Mouse (Mus musculus) midbrain, embryonic 11.5 days (tissue): ENCODE results near the gene 9130213A22Rik. TPM values are rescaled to one million over a fixed set of nuclear protein-coding genes. Genes with fewer than 3 reads are reported as not detected.
A peak's percentile ranks its signal among the peaks of the same experiment; 100 is the strongest.

Source experiments
- ATAC-seq: fragments of 200-750 bp; cut with Nextera tagmentation; 2 replicates; pipeline ENCODE4 v1.8.0; 2017; ENCODE audit warnings: moderate TSS enrichment, moderate library complexity; ENCODE audit not compliant: low FRiP score
- DNase-seq: peaks from one replicate; pipeline ENCODE4 v3.0.0; 2015; ENCODE audit warnings: low spot score; ENCODE audit errors: missing footprints
- H3K27ac ChIP-seq: fragments of 300-500 bp; sonication (generic); 2 replicates; pipeline ENCODE4 v1.5.1; 2014; ENCODE audit warnings: low read depth, low read length
- H3K27me3 ChIP-seq: fragments of 300-500 bp; sonication (generic); 2 replicates; pipeline ENCODE4 v1.6.1; 2014; ENCODE audit warnings: mild to moderate bottlenecking, low read length, moderate library complexity, mixed read lengths; ENCODE audit not compliant: control insufficient read depth, insufficient read depth
- H3K36me3 ChIP-seq: fragments of 300-500 bp; sonication (generic); 2 replicates; pipeline ENCODE4 v1.6.1; 2014; ENCODE audit warnings: mild to moderate bottlenecking, low read length, moderate library complexity, mixed read lengths; ENCODE audit not compliant: control insufficient read depth, insufficient read depth
- H3K4me1 ChIP-seq: fragments of 300-500 bp; sonication (generic); 2 replicates; pipeline ENCODE4 v1.6.1; 2014; ENCODE audit warnings: low read length; ENCODE audit not compliant: control insufficient read depth, insufficient read depth
- H3K4me2 ChIP-seq: fragments of 300-500 bp; sonication (generic); 2 replicates; pipeline ENCODE4 v1.6.1; 2014; ENCODE audit warnings: mild to moderate bottlenecking, moderate library complexity
- H3K4me3 ChIP-seq: fragments of 300-500 bp; sonication (generic); 2 replicates; pipeline ENCODE4 v1.5.1; 2014; ENCODE audit warnings: low read depth, low read length
- H3K9ac ChIP-seq: fragments of 300-500 bp; sonication (generic); 2 replicates; pipeline ENCODE4 v1.6.1; 2014; ENCODE audit warnings: low read length
- H3K9me3 ChIP-seq: fragments of 300-500 bp; sonication (generic); 2 replicates; pipeline ENCODE4 v1.6.1; 2016; ENCODE audit warnings: low read length; ENCODE audit not compliant: control insufficient read depth
- WGBS: fragments of 180-500 bp; shearing (Covaris S2); extraction: QIAGEN DNeasy Blood & Tissue Kit; methylation state at CpG from one replicate; pipeline ENCODE4 v1.1.7; 2014; 5-methylcytosine and 5-hydroxymethylcytosine counted together
- polyA plus RNA-seq: library from polyadenylated mRNA; unstranded; fragments of >200 nt; fragmentation: Nextera tagmentation; extraction: Ambion mirVana; gene quantifications from 2 replicates; pipeline ENCODE4 v1.2.1, GENCODE M21; 2014

Gene 9130213A22Rik
- polyA plus RNA-seq, 1 experiment from 2014 or later: 0.11 TPM

DNA sequence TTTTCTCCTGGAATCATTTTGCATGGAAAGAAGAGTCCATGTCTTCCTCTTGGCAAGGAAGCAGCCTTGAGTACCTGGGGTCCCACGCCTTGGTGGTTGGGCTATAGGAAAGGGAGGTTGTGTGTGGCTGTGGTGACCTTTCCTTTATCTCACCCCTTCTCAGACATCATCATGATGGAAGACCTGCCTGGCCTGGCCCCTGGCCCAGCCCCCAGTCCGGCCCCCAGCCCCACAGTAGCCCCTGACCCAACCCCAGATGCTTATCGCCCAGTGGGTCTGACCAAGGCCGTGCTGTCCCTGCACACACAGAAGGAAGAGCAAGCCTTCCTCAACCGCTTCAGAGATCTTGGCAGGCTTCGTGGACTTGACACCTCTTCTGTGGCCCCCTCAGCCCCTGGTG is 17.2 kb downstream of the 9130213A22Rik start:
- H3K9me3 ChIP-seq: no peaks in the 10 kb centered on the region
- no peak overlapping the region for H3K4me2 ChIP-seq
- H3K36me3 ChIP-seq: peaks cover 14% of the 10 kb centered on the region
- no peaks in the 10 kb centered on the region for H3K27me3 ChIP-seq
- no peak overlapping the region for H3K4me3 ChIP-seq
- DNase-seq (no peak), ATAC-seq (no peak)
- 93% methylated on average over 6 of the region's 6 CpGs for WGBS
- no peak overlapping the region for H3K9ac ChIP-seq
- no peak overlapping the region for H3K27ac ChIP-seq
- peaks cover 3% of the 10 kb centered on the region; the same call in 1 of the 2 replicates for H3K4me1 ChIP-seq

DNA sequence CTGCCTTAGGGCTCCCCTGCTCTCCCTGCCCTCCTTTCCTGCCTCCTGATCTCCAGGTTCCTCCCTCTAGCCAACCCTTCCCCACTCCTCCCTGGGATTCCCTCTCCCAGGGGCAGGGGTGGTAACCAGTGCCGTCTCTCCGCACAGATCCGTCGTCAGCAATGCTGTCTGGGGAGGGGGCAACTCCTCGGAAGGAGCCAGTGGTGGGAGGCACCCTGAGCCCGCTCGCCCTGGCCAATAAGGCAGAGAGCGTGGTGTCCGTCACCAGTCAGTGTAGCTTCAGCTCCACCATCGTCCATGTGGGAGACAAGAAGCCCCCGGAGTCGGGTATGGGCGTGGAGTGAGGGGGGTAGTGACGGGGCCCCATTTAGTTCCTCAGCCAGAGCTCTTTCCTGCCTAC is 17.9 kb downstream of the 9130213A22Rik start:
- DNase-seq: no peak
- H3K27me3 ChIP-seq: no peaks in the 10 kb centered on the region
- H3K9ac ChIP-seq: no peak overlapping the region
- no peak overlapping the region for H3K4me2 ChIP-seq
- H3K4me3 ChIP-seq: no peak overlapping the region
- WGBS: 90% methylated on average over 14 of the region's 14 CpGs
- ATAC-seq: no peak
- no peak overlapping the region for H3K27ac ChIP-seq
- peaks cover 14% of the 10 kb centered on the region for H3K36me3 ChIP-seq
- peaks cover 9% of the 10 kb centered on the region for H3K4me1 ChIP-seq
- no peaks in the 10 kb centered on the region for H3K9me3 ChIP-seq

DNA sequence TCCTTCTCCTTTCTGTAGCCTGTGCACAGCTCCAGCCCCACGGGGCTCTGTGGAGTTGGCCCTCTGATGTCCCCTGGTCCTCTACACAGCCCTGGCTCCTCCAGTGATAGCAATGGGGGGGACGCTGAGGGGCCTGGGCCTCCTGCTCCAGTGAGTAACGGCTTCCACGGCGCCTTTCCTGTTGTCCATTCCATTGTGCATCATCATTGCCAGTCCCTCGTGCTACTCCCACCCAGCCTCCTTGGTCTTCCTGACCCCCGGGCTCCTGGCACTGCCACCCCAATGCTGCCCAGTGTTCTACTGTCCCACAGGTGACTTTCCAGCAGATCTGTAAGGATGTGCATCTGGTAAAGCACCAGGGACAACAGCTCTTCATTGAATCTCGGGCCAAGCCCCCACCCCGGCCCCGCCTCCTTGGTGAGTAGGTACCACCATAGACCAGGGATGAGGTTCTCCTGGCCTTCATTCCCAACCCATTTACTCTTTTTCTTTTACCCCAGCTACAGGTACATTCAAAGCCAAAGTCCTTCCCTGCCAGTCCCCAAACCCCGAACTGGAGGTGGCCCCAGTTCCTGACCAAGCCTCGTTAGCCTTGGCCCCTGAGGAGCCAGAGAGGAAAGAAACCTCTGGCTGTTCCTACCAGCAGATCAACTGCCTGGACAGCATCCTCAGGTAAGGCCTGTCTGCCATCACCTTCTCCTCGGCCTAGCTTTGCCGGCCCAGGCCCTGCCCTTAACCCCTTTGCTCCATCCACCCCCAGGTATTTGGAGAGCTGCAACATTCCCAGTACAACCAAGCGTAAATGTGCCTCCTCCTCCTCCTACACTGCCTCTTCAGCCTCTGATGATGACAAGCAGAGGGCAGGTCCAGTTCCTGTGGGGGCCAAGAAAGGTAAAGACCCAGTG is 18.6 kb downstream of the 9130213A22Rik start:
- Histone ChIP-seq H3K4me2 (no peak overlapping the region), H3K9me3 (no peaks in the 10 kb centered on the region), H3K27ac (no peak overlapping the region), H3K36me3 (peaks cover 14% of the 10 kb centered on the region), H3K4me1 (peaks cover 14% of the 10 kb centered on the region), H3K9ac (no peak overlapping the region), H3K4me3 (no peak overlapping the region), H3K27me3 (no peaks in the 10 kb centered on the region)
- WGBS: 92% methylated on average over 15 of the region's 15 CpGs
- ATAC-seq (no peak), DNase-seq (peak; percentile 77)

DNA sequence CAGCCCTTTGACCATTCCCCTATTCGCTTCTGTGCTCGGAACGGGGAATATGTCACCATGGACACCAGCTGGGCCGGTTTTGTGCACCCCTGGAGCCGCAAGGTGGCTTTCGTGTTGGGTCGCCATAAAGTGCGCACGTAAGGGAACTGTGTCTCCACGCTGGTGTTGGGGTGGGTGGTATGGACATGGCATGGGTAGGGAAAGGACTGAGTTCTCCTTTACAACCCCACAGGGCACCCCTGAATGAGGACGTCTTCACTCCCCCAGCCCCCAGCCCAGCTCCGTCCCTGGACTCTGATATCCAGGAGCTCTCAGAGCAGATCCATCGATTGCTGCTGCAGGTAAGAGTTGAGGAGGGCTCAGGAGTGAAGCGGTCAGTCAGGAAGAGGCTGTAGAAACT is 19.3 kb downstream of the 9130213A22Rik start:
- ATAC-seq (no peak), DNase-seq (no peak)
- H3K9me3 ChIP-seq: no peaks in the 10 kb centered on the region
- no peaks in the 10 kb centered on the region for H3K27me3 ChIP-seq
- no peak overlapping the region for H3K4me3 ChIP-seq
- no peak overlapping the region for H3K27ac ChIP-seq
- H3K9ac ChIP-seq: no peak overlapping the region
- H3K36me3 ChIP-seq: peaks cover 14% of the 10 kb centered on the region
- WGBS: 95% methylated on average over 14 of the region's 14 CpGs
- no peak overlapping the region for H3K4me2 ChIP-seq
- peaks cover 20% of the 10 kb centered on the region for H3K4me1 ChIP-seq

DNA sequence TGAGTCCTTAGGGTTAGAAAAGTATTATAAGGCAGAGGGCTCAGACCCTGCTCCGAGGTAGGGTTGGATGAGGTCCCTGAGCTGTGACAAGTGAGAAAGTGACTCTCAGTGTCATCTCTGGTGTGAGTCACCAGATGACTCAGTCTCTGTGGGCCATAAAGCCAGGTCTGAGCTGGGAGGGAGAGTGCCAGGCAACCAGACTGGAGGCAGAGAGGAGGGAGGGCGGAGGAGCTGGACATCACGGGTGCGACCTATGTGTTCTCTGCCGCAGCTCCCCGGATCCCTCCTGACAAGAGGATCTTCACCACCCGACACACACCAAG is 20.0 kb downstream of the 9130213A22Rik start:
- Histone ChIP-seq H3K36me3 (peaks cover 9% of the 10 kb centered on the region), H3K4me1 (peaks cover 28% of the 10 kb centered on the region), H3K4me2 (no peak overlapping the region), H3K27me3 (no peaks in the 10 kb centered on the region), H3K4me3 (no peak overlapping the region), H3K27ac (no peak overlapping the region), H3K9me3 (no peaks in the 10 kb centered on the region), H3K9ac (no peak overlapping the region)
- no peak for DNase-seq
- WGBS: 96% methylated on average over 7 of the region's 7 CpGs
- no peak for ATAC-seq

DNA sequence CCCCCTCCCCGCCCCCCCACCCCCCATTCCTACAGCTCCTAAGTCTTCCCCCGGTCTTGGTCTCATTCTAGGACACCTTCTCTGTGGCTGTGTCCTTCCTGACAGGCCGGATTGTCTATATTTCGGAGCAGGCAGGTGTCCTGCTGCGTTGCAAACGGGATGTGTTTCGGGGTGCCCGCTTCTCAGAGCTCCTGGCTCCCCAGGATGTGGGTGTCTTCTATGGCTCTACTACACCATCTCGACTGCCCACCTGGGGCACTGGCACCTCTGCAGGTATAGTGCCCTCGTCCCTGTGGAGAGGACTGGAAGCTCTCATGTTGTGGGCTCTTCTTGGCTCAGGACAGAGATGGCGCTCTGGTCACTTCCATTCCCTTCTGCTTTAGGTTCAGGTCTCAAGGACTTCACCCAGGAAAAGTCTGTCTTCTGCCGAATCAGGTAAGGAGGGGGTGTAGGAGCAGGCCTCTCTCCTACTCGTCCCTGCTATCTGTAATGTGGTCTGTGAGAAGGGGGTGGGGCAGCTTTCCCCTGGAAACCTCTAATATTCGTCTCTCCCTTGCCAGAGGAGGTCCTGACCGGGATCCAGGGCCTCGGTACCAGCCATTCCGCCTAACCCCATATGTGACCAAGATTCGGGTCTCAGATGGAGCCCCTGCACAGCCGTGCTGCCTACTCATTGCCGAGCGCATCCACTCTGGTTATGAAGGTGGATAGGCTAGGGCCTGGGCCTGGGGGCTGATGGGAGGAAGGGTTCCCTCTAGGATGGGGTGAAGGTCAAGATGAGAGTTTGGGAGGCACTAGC is 20.6 kb downstream of the 9130213A22Rik start:
- ATAC-seq (no peak), DNase-seq (no peak)
- Histone ChIP-seq H3K27ac (no peak overlapping the region), H3K4me3 (no peak overlapping the region), H3K27me3 (no peaks in the 10 kb centered on the region), H3K9me3 (no peaks in the 10 kb centered on the region), H3K4me2 (no peak overlapping the region), H3K36me3 (peaks cover 9% of the 10 kb centered on the region), H3K4me1 (peaks cover 34% of the 10 kb centered on the region), H3K9ac (no peak overlapping the region)
- 90% methylated on average over 21 of the region's 21 CpGs for WGBS

DNA sequence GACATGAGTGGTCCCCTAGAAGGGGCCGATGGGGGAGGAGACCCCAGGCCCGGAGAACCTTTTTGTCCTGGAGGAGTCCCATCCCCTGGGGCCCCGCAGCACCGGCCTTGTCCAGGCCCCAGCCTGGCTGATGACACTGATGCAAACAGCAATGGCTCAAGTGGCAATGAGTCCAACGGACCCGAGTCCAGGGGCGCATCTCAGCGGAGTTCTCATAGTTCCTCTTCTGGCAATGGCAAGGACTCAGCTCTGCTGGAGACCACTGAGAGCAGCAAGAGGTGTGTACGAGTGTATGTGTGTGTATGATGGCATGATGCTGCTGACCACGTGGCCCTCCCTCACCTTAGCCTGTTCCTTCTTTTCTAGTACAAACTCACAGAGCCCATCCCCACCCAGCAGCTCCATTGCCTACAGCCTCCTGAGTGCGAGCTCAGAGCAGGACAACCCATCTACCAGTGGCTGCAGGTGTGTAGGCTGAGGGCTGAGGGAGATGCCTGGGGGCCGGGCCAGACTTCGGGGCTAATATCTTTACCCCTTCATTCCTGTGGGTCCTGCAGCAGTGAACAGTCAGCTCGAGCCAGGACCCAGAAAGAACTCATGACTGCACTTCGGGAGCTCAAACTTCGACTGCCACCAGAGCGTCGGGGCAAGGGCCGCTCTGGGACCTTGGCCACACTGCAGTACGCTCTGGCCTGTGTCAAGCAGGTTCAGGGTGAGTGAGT is 21.6 kb downstream of the 9130213A22Rik start:
- no peak for ATAC-seq
- Histone ChIP-seq H3K4me2 (peak overlapping the region; percentile 95), H3K9ac (no peak overlapping the region), H3K4me1 (peaks cover 43% of the 10 kb centered on the region), H3K9me3 (no peaks in the 10 kb centered on the region), H3K4me3 (peak overlapping the region; percentile 50; the same call in 1 of the 2 replicates), H3K27me3 (0 out of 2 replicates have a peak, but pooled peaks cover 2% of the 10 kb centered on the region), H3K36me3 (peaks cover 7% of the 10 kb centered on the region), H3K27ac (no peak overlapping the region)
- WGBS: 93% methylated on average over 20 of the region's 20 CpGs
- DNase-seq: no peak

DNA sequence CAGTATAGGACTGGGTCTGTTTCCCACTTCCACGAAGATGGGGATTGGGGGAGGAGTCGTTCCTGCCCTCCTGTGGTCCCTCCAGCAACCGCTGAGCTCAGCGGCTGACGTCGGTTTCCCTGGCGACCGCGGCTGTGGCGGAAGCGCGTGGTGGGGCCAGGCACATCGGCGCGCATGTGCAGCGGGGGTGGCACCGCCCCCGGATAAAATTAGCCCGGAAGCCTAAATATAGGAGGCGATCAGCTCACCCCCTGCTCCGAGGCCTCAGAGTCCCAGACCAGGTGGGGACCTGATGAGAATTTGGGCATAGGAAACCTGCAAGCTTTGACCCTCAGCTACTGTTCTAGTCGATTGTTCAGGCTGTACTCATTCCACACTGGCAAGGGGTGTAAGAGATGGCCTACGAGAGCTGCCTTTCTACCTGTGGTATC is 22.5 kb downstream of the 9130213A22Rik start:
- peak overlapping the region; percentile 50 for H3K4me3 ChIP-seq
- ATAC-seq (peak; percentile 33; the same call in 1 of the 2 replicates), DNase-seq (peak; percentile 95)
- H3K4me2 ChIP-seq: peak overlapping the region; percentile 95
- no peaks in the 10 kb centered on the region for H3K9me3 ChIP-seq
- 1% methylated on average over 23 of the region's 23 CpGs for WGBS
- H3K27ac ChIP-seq: no peak overlapping the region
- H3K9ac ChIP-seq: peak overlapping the region; percentile 69
- peaks cover 48% of the 10 kb centered on the region for H3K4me1 ChIP-seq
- H3K36me3 ChIP-seq: peaks cover 5% of the 10 kb centered on the region; the same call in 1 of the 2 replicates
- H3K27me3 ChIP-seq: 0 out of 2 replicates have a peak, but pooled peaks cover 2% of the 10 kb centered on the region
